Mouse (Mus musculus) left cerebral cortex, adult 11 months (tissue): ENCODE data around the gene Dpp8.

Experiments used
- DNase-seq: peaks from one replicate; pipeline ENCODE4 v3.0.0; 2022; ENCODE audit warnings: low spot score

Dpp8 gene

GRCm38 (mm10) chr9:65085270-65085669, 53.1 kb downstream of the Dpp8 start:
- no peak for DNase-seq

GRCm38 (mm10) chr9:65086801-65087200, 54.6 kb downstream of the Dpp8 start:
- no peak for DNase-seq

GRCm38 (mm10) chr9:65087490-65087889, 55.3 kb downstream of the Dpp8 start:
- DNase-seq, result no peak

GRCm38 (mm10) chr9:65094237-65094636, 62.0 kb downstream of the Dpp8 start:
- no peak for DNase-seq

GRCm38 (mm10) chr9:65100991-65101685, 68.9 kb downstream of the Dpp8 start, which contains the start of gene Igdcc4:
TSS of gene Igdcc4 (plus strand) at chr9:65101486.
- DNase-seq, result no peak

- DNase-seq, result no peak
Observed at GRCm38 (mm10) chr9:65101686-65102376, 69.6 kb downstream of the Dpp8 start.

GRCm38 (mm10) chr9:65102377-65103172, 70.4 kb downstream of the Dpp8 start:
- DNase-seq, result no peak

- no peak for DNase-seq
Observed at GRCm38 (mm10) chr9:65103173-65103752, 71.0 kb downstream of the Dpp8 start.

GRCm38 (mm10) chr9:65106821-65107220, 74.6 kb downstream of the Dpp8 start:
- no peak for DNase-seq

GRCm38 (mm10) chr9:65107893-65108292, 75.7 kb downstream of the Dpp8 start:
- no peak for DNase-seq

GRCm38 (mm10) chr9:65109132-65110072, 77.2 kb downstream of the Dpp8 start:
- DNase-seq, result peak; percentile 27

- DNase-seq, result no peak
Observed at GRCm38 (mm10) chr9:65111698-65112097, 79.5 kb downstream of the Dpp8 start.

- no peak for DNase-seq
Observed at GRCm38 (mm10) chr9:65113694-65114093, 81.5 kb downstream of the Dpp8 start.

- no peak for DNase-seq
Observed at GRCm38 (mm10) chr9:65115891-65116290, 83.7 kb downstream of the Dpp8 start.

GRCm38 (mm10) chr9:65117516-65117915, 85.3 kb downstream of the Dpp8 start:
- DNase-seq, result no peak

- DNase-seq, result peak; percentile 71
Observed at GRCm38 (mm10) chr9:65120935-65121334, 88.7 kb downstream of the Dpp8 start.

GRCm38 (mm10) chr9:65122545-65122944, 90.3 kb downstream of the Dpp8 start:
- DNase-seq, result peak; percentile 51

GRCm38 (mm10) chr9:65123552-65124168, 91.4 kb downstream of the Dpp8 start:
- DNase-seq, result no peak

GRCm38 (mm10) chr9:65128123-65128815, 96.1 kb downstream of the Dpp8 start:
- no peak for DNase-seq

- DNase-seq, result no peak
Observed at GRCm38 (mm10) chr9:65131717-65132116, 99.5 kb downstream of the Dpp8 start.
